Mouse (Mus musculus) C2C12 (cell line): ENCODE measurements around the gene Elavl1. TPM values are rescaled to one million over a fixed set of nuclear protein-coding genes. Genes with fewer than 3 reads are reported as not detected.

Experiments used
- H3K27me3 ChIP-seq: one replicate; pipeline ENCODE4 v1.6.1; 2011; ENCODE audit not compliant: control insufficient read depth, insufficient read depth, insufficient read length
- H3K36me3 ChIP-seq: one replicate; pipeline ENCODE4 v1.6.1; 2011; ENCODE audit not compliant: control insufficient read depth, insufficient read depth
- H3K4me3 ChIP-seq: one replicate; pipeline ENCODE4 v1.5.1; 2011; ENCODE audit warnings: mild to moderate bottlenecking, control low read depth; ENCODE audit not compliant: poor library complexity, insufficient read depth, severe bottlenecking
- H3K79me2 ChIP-seq: one replicate; pipeline ENCODE4 v1.6.1; 2011; ENCODE audit not compliant: control insufficient read depth, insufficient read depth
- H3K79me3 ChIP-seq: one replicate; pipeline ENCODE4 v1.6.1; 2011; ENCODE audit warnings: low read depth, control low read depth
- H3ac ChIP-seq: one replicate; pipeline ENCODE3; 2011; ENCODE audit warnings: low read depth; ENCODE audit not compliant: control insufficient read depth, insufficient read length
- CEBPB ChIP-seq: IDR thresholded peaks from one replicate; pipeline ENCODE4 v1.6.1; 2011; ENCODE audit warnings: low read depth, mild to moderate bottlenecking, control low read depth, moderate library complexity
- CTCF ChIP-seq: IDR thresholded peaks from one replicate; pipeline ENCODE4 v1.5.1; 2011; ENCODE audit not compliant: control insufficient read depth, insufficient read depth, insufficient read length
- FOSL1 ChIP-seq: IDR thresholded peaks from one replicate; pipeline ENCODE4 v1.8.0; 2011; ENCODE audit warnings: mild to moderate bottlenecking, low read length; ENCODE audit not compliant: poor library complexity, insufficient read depth, severe bottlenecking
- MAX ChIP-seq: IDR thresholded peaks from one replicate; pipeline ENCODE4 v1.6.1; 2011; ENCODE audit warnings: mild to moderate bottlenecking, control low read depth
- MYOD1 ChIP-seq: IDR thresholded peaks from one replicate; pipeline ENCODE4 v1.6.1; 2011; ENCODE audit warnings: low read depth; ENCODE audit not compliant: control insufficient read depth, insufficient read length
- MYOG ChIP-seq: IDR thresholded peaks from one replicate; pipeline ENCODE4 v1.6.1; 2011; ENCODE audit not compliant: control insufficient read depth, insufficient read length; ENCODE audit errors: extremely low read depth
- USF1 ChIP-seq: IDR thresholded peaks from one replicate; pipeline ENCODE4 v1.6.1; 2011; ENCODE audit warnings: low read depth, mild to moderate bottlenecking, control low read depth, moderate library complexity
- polyA plus RNA-seq: library from polyadenylated mRNA; unstranded; fragments of >200 nt; fragmentation: generic; extraction: Trizol; gene quantifications from one replicate; pipeline ENCODE4 v1.2.1, GENCODE M21; 2012; ENCODE audit warnings: missing spikeins

The Elavl1 gene
- polyA plus RNA-seq, 1 experiment: 63.8 TPM

- TF ChIP-seq MAX: peak; percentile 69
- TF ChIP-seq MYOD1: no peak
- peaks cover 11% of the 10 kb centered on the region for H3K79me3 ChIP-seq
- H3K79me2 ChIP-seq: peaks cover 21% of the 10 kb centered on the region
- H3K36me3 ChIP-seq: peaks cover 30% of the 10 kb centered on the region
- H3K27me3 ChIP-seq: no peaks in the 10 kb centered on the region
- peak within 1 kb of the TSS; percentile 97 for H3ac ChIP-seq
- H3K4me3 ChIP-seq: peak within 1 kb of the TSS; percentile 52
Measured at GRCm38 (mm10) chr8:4252934-4253841, 72.0 kb downstream of the Elavl1 start, which contains the start of gene Snapc2. Gene Snapc2, plus strand, starts transcription at chr8:4253080.

- H3K79me2 ChIP-seq: peaks cover 21% of the 10 kb centered on the region
- TF ChIP-seq MYOG: no peak
- TF ChIP-seq MAX: no peak
- TF ChIP-seq USF1: no peak
- TF ChIP-seq MYOD1: no peak
- TF ChIP-seq CTCF: no peak
- no peak for TF ChIP-seq CEBPB
- TF ChIP-seq FOSL1: no peak
- H3K27me3 ChIP-seq: no peaks in the 10 kb centered on the region
- H3K4me3 ChIP-seq: peak overlapping the region; percentile 52
- peak overlapping the region; percentile 25 for H3ac ChIP-seq
- H3K36me3 ChIP-seq: peaks cover 31% of the 10 kb centered on the region
- peaks cover 11% of the 10 kb centered on the region for H3K79me3 ChIP-seq
Measured at GRCm38 (mm10) chr8:4252116-4252760, 73.0 kb downstream of the Elavl1 start.

DNA sequence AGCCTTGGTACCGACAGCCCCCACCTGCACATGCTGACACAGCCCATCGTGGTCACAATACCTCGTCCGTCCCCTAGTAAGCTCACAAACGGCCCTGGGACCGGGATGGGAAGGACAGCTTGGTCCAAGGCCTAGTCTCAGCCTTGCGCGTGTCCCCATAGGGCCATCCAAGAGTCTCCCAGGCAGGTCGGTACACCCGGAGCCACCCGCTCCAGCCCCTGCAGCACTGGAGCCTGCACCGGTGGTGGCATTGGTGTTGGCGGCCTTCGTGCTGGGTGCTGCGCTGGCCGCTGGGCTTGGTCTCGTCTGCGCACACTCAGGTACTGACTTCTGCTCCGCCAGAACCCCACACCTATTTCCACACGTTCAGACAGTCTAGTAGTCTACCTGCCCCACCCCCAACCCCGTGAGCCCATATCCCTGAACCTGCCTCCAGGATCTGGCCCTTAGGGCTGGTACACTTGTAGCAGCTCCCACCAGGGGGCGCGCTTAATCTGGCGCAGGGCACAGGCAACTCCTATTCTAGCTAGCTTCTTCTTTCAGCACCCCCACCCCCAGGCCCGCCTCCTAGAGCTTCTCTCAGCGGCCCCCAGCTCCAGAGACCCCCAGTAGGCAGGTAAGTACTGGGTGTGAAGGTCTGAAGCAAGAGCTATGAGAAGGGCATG, 74.8 kb downstream of the Elavl1 start:
- no peak overlapping the region for H3K4me3 ChIP-seq

GRCm38 (mm10) chr8:4249213-4249612, 76.0 kb downstream of the Elavl1 start:
- Histone ChIP-seq H3K4me3 (no peak overlapping the region), H3K79me3 (peaks cover 8% of the 10 kb centered on the region), H3K36me3 (peaks cover 23% of the 10 kb centered on the region), H3ac (no peak overlapping the region), H3K27me3 (no peaks in the 10 kb centered on the region), H3K79me2 (peaks cover 10% of the 10 kb centered on the region)
- TF ChIP-seq USF1 (no peak), MYOG (no peak), MYOD1 (no peak), CEBPB (no peak), FOSL1 (no peak), CTCF (no peak), MAX (no peak)

More for the DNA sequence above, 74.8 kb downstream of the Elavl1 start:
- Histone ChIP-seq H3K79me3 (peaks cover 11% of the 10 kb centered on the region), H3K79me2 (peaks cover 21% of the 10 kb centered on the region), H3K36me3 (peaks cover 22% of the 10 kb centered on the region), H3ac (no peak overlapping the region), H3K27me3 (no peaks in the 10 kb centered on the region)
- TF ChIP-seq CEBPB: no peak
- peak; percentile 80 for TF ChIP-seq CTCF
- no peak for TF ChIP-seq MYOG
- TF ChIP-seq USF1: no peak
- no peak for TF ChIP-seq MAX

- TF ChIP-seq FOSL1 (no peak), CEBPB (no peak), CTCF (no peak), MYOD1 (no peak), MAX (no peak), MYOG (no peak), USF1 (no peak)
- H3K36me3 ChIP-seq: peaks cover 32% of the 10 kb centered on the region
- H3ac ChIP-seq: no peak within 1 kb of the TSS
- no peak within 1 kb of the TSS for H3K4me3 ChIP-seq
- H3K79me2 ChIP-seq: no peaks in the 10 kb centered on the region
- peaks cover 1% of the 10 kb centered on the region for H3K79me3 ChIP-seq
- H3K27me3 ChIP-seq: no peaks in the 10 kb centered on the region
Measured at GRCm38 (mm10) chr8:4247951-4248540, 77.2 kb downstream of the Elavl1 start, which contains the start of gene Tgfbr3l. Gene Tgfbr3l, plus strand, starts transcription at chr8:4248214.
